Mouse (Mus musculus): ENCODE data around the gene 1600012H06Rik. TPM values are rescaled to one million over a fixed set of nuclear protein-coding genes. Genes with fewer than 3 reads are reported as not detected.

The 1600012H06Rik gene
- polyA plus RNA-seq (2021; fragmentation: Nextera tagmentation) = 12.1 and 12.7 TPM in 2 replicates
- long read RNA-seq, experiment 1, transcript 1600012H06Rik-201 (2 exons, 2,506 nt) = major isoform, 60 of 145 reads
- long read RNA-seq, experiment 1, transcript 1600012H06Rik-202 (2 exons, 2,523 nt) = minor isoform, 13 of 145 reads
- long read RNA-seq, experiment 1, partial matches to known transcripts = 0 of 145 reads
- long read RNA-seq, experiment 1, other reads (novel, unspliced or antisense) = 71 of 145 reads
- long read RNA-seq, experiment 2, transcript 1600012H06Rik-201 (2 exons, 2,506 nt) = major isoform, 15 of 28 reads
- long read RNA-seq, experiment 2, partial matches to known transcripts = 0 of 28 reads
- long read RNA-seq, experiment 2, other reads (novel, unspliced or antisense) = 8 of 28 reads

GRCm38 (mm10) chr17:14943009-14943728, at the start of gene 1600012H06Rik, which contains the start of gene Wdr27:
1600012H06Rik (plus strand) TSS chr17:14943184.
Wdr27 (minus strand) TSS chr17:14943158.

GRCm38 (mm10) chr17:14960951-14961556, 18.1 kb downstream of the 1600012H06Rik start, which contains the start of gene Phf10:
Phf10 (minus strand) TSS chr17:14961273.

DNA sequence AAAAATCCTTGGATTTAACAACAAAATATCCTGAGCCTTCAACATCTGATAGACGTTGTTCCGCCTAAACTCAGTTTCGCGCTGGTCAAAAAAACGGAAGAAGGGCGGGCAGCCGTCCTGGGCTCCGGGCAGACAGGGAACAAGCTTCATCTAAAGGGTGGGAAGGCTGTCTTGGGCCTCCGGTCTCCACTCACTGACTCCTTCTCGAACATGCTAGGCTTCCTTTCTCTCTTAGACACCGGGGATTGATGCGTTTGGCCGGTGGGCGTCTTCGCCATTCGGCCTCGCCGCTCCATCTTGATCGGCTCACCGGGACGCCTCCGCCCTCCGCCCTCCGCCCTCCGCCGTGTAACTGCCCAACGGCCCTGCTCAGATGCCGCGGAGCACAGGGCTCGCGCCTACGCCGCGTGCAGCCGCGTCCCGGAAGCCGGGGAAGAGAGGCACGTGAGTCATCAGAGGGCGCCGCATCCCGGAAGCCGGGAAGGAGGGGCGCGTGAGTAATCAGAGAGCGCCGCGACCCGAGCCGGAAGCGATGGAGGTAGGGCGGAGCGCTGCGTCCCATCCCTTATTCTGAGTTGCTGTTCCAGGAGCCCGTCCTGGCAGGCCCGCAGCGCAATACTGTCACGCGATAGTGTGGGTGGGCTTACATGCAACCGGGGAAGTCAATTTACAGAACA, 35.5 kb downstream of the 1600012H06Rik start, which contains the start of the genes 9030025P20Rik and Gm3417:
TSS of gene 9030025P20Rik (plus strand) at position 107 of the 677 bp plus-strand sequence.
TSS of gene Gm3417 (minus strand) at position 429 of the 677 bp plus-strand sequence.

Other genes with a start within 250 kb of the 1600012H06Rik start
- gene Thbs2, start 248.9 kb upstream of the 1600012H06Rik start, polyA plus RNA-seq (2021; fragmentation: Nextera tagmentation) = 1.4 and 1.7 TPM in 2 replicates
- gene Wdr27, start within 50 bp of the 1600012H06Rik start, polyA plus RNA-seq (2021; fragmentation: Nextera tagmentation) = 10.8 and 11.3 TPM in 2 replicates
- gene Phf10, start 18.1 kb downstream of the 1600012H06Rik start, polyA plus RNA-seq (2021; fragmentation: Nextera tagmentation) = 6.4 and 9.4 TPM in 2 replicates
- gene 9030025P20Rik, start 35.3 kb downstream of the 1600012H06Rik start, polyA plus RNA-seq (2021; fragmentation: Nextera tagmentation) = 2.4 and 3.9 TPM in 2 replicates
- not detected in 2 replicates for gene Gm3417, start 35.6 kb downstream of the 1600012H06Rik start, polyA plus RNA-seq (2021; fragmentation: Nextera tagmentation)
- gene Gm3435, start 67.0 kb downstream of the 1600012H06Rik start, polyA plus RNA-seq (2021; fragmentation: Nextera tagmentation) = 3.0 and 8.0 TPM in 2 replicates
- 17.6 and 25.5 TPM in 2 replicates for gene Ermard, start 98.0 kb downstream of the 1600012H06Rik start, polyA plus RNA-seq (2021; fragmentation: Nextera tagmentation)
- 0.73 and 2.0 TPM in 2 replicates for gene Tcte3, start 98.3 kb downstream of the 1600012H06Rik start, polyA plus RNA-seq (2021; fragmentation: Nextera tagmentation)
- 0.70 and 1.2 TPM in 2 replicates for gene Gm3448, start 98.4 kb downstream of the 1600012H06Rik start, polyA plus RNA-seq (2021; fragmentation: Nextera tagmentation)